Mouse (Mus musculus) heart, embryonic 11.5 days (tissue): ENCODE measurements around the gene Smco3. TPM values are rescaled to one million over a fixed set of nuclear protein-coding genes. Genes with fewer than 3 reads are reported as not detected.

ENCODE experiments used
- ATAC-seq: fragments of 200-750 bp; cut with Nextera tagmentation; replicated peaks from 2 replicates; pipeline ENCODE4 v1.8.0; 2017; ENCODE audit warnings: moderate library complexity; ENCODE audit not compliant: insufficient number of reproducible peaks, low FRiP score, low TSS enrichment
- H3K27ac ChIP-seq: fragments of 300-500 bp; sonication (generic); 2 replicates; pipeline ENCODE4 v1.5.1; 2014; ENCODE audit warnings: mild to moderate bottlenecking, low read depth, low read length
- H3K27me3 ChIP-seq: fragments of 300-500 bp; sonication (generic); 2 replicates; pipeline ENCODE4 v1.6.1; 2014; ENCODE audit warnings: mild to moderate bottlenecking, low read length, mixed read lengths; ENCODE audit not compliant: control insufficient read depth, insufficient read depth
- H3K36me3 ChIP-seq: fragments of 300-500 bp; sonication (generic); 2 replicates; pipeline ENCODE4 v1.6.1; 2014; ENCODE audit warnings: mild to moderate bottlenecking, low read length, moderate library complexity, mixed read lengths; ENCODE audit not compliant: control insufficient read depth, insufficient read depth
- H3K4me1 ChIP-seq: fragments of 300-500 bp; sonication (generic); 2 replicates; pipeline ENCODE4 v1.6.1; 2014; ENCODE audit warnings: low read length; ENCODE audit not compliant: control insufficient read depth, insufficient read depth
- H3K4me2 ChIP-seq: fragments of 300-500 bp; sonication (generic); 2 replicates; pipeline ENCODE4 v1.6.1; 2014; ENCODE audit warnings: mild to moderate bottlenecking, moderate library complexity
- H3K4me3 ChIP-seq: fragments of 300-500 bp; sonication (generic); 2 replicates; pipeline ENCODE4 v1.5.1; 2014; ENCODE audit warnings: low read depth, low read length
- H3K9ac ChIP-seq: fragments of 300-500 bp; sonication (generic); 2 replicates; pipeline ENCODE4 v1.6.1; 2014; ENCODE audit warnings: mild to moderate bottlenecking, low read depth, low read length, moderate library complexity
- H3K9me3 ChIP-seq: fragments of 300-500 bp; sonication (generic); replicated peaks from 2 replicates; pipeline ENCODE4 v1.6.1; 2016; ENCODE audit warnings: low read length; ENCODE audit not compliant: control insufficient read depth
- WGBS: fragments of 180-500 bp; shearing (Covaris S2); extraction: QIAGEN DNeasy Blood & Tissue Kit; methylation state at CpG from one replicate; pipeline ENCODE4 v1.1.7; 2014; ENCODE audit not compliant: insufficient replicate concordance; 5-methylcytosine and 5-hydroxymethylcytosine counted together
- polyA plus RNA-seq: library from polyadenylated mRNA; unstranded; fragments of >200 nt; fragmentation: Nextera tagmentation; extraction: Ambion mirVana; gene quantifications from 2 replicates; pipeline ENCODE4 v1.2.1, GENCODE M21; 2014

Gene Smco3
- polyA plus RNA-seq, 1 experiment from 2014 or later = not detected

DNA sequence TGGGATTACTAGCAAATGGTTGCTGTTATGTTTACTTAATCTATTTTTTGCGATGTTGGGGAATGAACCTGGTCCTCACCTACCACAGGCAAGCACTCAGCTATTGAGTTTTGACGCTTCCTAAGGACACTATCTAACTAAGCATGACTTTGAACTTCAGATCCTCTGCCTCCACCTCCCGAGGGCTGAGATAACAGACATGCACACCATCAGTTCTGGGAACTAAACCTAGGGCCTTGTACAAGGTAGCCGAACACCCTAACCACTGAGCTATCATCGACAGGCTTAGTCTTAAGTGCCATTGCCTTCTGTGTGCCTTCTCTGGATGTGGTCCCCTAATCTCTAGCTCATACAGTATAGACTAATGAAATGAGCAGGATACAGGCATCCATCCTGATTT lies 30.1 kb upstream of the Smco3 start:
- WGBS = 76% methylated on average over 5 of the region's 5 CpGs
- no peak for ATAC-seq
- H3K4me3 ChIP-seq = no peak overlapping the region

DNA sequence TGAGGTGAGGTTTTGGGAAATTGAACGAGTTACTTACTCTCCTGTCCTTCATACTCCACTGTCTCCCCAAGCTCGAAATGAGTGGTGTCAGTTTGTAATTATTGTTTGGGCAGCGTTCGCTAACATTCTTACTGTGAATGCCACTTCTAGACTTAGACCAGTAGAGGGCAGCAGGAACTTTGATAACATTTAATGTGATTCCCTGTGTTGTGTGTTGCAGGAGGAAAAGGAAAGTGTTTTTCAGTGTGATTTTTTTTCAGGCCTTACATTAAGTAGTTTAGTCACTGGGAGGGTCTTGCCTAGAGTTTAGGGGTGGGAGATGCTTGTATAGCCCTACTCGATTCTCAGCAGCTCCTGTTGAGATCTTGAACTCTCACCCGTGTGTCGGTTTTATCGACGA lies 25.8 kb upstream of the Smco3 start:
- no peak overlapping the region for H3K27ac ChIP-seq
- no peak for ATAC-seq
- H3K4me3 ChIP-seq = no peak overlapping the region
- H3K4me2 ChIP-seq = no peak overlapping the region
- H3K4me1 ChIP-seq = peaks cover 35% of the 10 kb centered on the region
- no peak overlapping the region for H3K9ac ChIP-seq
- no peaks in the 10 kb centered on the region for H3K27me3 ChIP-seq
- WGBS = 43% methylated on average over 9 of the region's 9 CpGs
- H3K36me3 ChIP-seq = no peaks in the 10 kb centered on the region
- H3K9me3 ChIP-seq = no peaks in the 10 kb centered on the region

More for the DNA sequence above, 30.1 kb upstream of the Smco3 start:
- Histone ChIP-seq H3K9ac (no peak overlapping the region), H3K4me1 (peaks cover 4% of the 10 kb centered on the region; the same call in 1 of the 2 replicates), H3K9me3 (no peaks in the 10 kb centered on the region), H3K27ac (no peak overlapping the region), H3K27me3 (no peaks in the 10 kb centered on the region), H3K36me3 (no peaks in the 10 kb centered on the region), H3K4me2 (no peak overlapping the region)

DNA sequence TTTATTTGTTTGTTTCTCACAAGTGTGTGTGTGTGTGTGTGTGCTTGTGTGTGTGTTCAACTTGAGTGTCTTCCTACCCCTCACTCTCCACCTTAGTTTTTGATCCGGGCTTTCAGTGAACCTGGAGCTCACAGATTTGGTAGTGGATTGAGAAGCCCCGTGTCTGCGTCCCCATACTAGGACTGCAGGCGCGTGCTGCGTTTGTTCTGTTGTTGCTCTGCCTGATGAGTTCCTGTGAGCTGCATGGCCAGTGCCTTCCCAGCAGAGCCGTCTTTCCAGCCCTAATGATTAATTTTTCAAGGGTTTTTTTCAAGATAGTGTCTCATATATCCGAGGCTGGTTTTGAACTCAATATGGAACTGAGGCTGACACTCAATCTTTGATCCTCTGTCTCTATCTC lies 23.2 kb upstream of the Smco3 start:
- Histone ChIP-seq H3K4me1 (peaks cover 41% of the 10 kb centered on the region), H3K27ac (peak overlapping the region; percentile 97), H3K4me2 (peak overlapping the region; percentile 57), H3K27me3 (no peaks in the 10 kb centered on the region), H3K4me3 (peak overlapping the region; percentile 38; the same call in 1 of the 2 replicates), H3K36me3 (no peaks in the 10 kb centered on the region), H3K9ac (no peak overlapping the region), H3K9me3 (no peaks in the 10 kb centered on the region)
- WGBS = 38% methylated on average over 8 of the region's 8 CpGs
- no peak for ATAC-seq

DNA sequence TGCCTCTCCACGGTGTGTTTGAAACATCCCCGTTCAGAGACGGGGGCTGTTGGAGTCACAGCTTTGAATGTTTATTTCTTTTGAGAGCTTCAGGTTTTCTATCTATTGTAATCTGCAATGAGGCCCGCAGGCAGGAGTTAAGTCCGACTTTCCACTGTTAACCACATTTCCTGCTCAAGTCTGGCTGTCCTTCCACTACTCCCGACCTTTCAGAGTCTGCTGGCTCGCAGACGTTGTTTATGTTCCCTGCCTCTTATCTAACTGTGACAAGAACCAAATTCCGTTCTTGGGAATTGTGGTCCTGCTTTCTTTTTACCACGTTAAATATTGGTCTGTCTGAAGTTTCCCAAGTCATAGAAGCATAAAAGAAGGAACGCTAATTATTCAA lies 22.6 kb upstream of the Smco3 start:
- WGBS = 6% methylated on average over 11 of the region's 11 CpGs
- Histone ChIP-seq H3K27me3 (no peaks in the 10 kb centered on the region), H3K9ac (peak overlapping the region; percentile 75), H3K4me1 (peaks cover 42% of the 10 kb centered on the region), H3K27ac (peak overlapping the region; percentile 97), H3K4me3 (peak overlapping the region; percentile 38), H3K4me2 (peak overlapping the region; percentile 57), H3K36me3 (no peaks in the 10 kb centered on the region), H3K9me3 (no peaks in the 10 kb centered on the region)
- peak; percentile 60 for ATAC-seq

GRCm38 (mm10) chr6:136857186-136857872 lies 22.1 kb upstream of the Smco3 start, which contains the start of gene Art4:
Art4 (minus strand) TSS chr6:136857733.
- H3K4me2 ChIP-seq = peak within 1 kb of the TSS; percentile 57
- ATAC-seq = peak; percentile 87
- H3K27ac ChIP-seq = peak within 1 kb of the TSS; percentile 97
- no peaks in the 10 kb centered on the region for H3K27me3 ChIP-seq
- peak within 1 kb of the TSS; percentile 38 for H3K4me3 ChIP-seq
- H3K4me1 ChIP-seq = peaks cover 48% of the 10 kb centered on the region
- peak within 1 kb of the TSS; percentile 75 for H3K9ac ChIP-seq
- no peaks in the 10 kb centered on the region for H3K9me3 ChIP-seq
- no peaks in the 10 kb centered on the region for H3K36me3 ChIP-seq
- WGBS = 18% methylated on average over 18 of the region's 18 CpGs

DNA sequence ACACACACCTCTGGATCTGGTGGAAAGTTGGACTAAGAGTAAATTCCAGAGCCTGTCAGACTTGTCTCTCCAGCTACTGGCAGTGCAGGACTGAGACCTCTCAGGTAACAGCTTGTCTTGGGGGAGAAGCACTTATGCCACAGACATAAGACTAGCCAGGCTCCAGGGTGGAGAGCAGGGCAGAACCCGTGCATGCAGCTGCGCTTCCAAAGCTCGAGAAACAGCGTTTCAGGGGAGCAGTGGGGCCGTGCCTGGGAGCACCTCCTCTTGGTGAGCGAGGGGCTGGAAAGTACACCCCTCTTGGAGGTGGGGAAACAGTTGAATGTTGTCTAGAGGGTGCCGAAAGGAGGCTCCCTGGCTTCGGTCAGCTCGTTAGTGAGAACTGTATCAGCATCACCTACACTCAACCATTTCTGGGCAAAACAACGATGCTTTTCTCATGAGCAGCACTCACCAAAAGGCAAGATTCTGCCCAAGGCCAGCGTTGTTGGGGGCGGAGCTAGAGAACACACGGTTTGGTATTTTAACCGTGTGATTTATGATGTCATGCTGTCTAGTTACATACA lies 20.9 kb upstream of the Smco3 start:
- peak; percentile 16 for ATAC-seq

GRCm38 (mm10) chr6:136855183-136855582 lies 19.9 kb upstream of the Smco3 start:
- peaks cover 44% of the 10 kb centered on the region for H3K4me1 ChIP-seq
- H3K9ac ChIP-seq = no peak overlapping the region; the same call in 1 of the 2 replicates
- no peak for ATAC-seq
- 61% methylated on average over 2 of the region's 2 CpGs for WGBS
- H3K27me3 ChIP-seq = no peaks in the 10 kb centered on the region
- H3K36me3 ChIP-seq = no peaks in the 10 kb centered on the region
- H3K27ac ChIP-seq = no peak overlapping the region
- peak overlapping the region; percentile 57 for H3K4me2 ChIP-seq
- no peaks in the 10 kb centered on the region for H3K9me3 ChIP-seq
- peak overlapping the region; percentile 38 for H3K4me3 ChIP-seq

More for the DNA sequence above, 20.9 kb upstream of the Smco3 start:
- H3K27me3 ChIP-seq = no peaks in the 10 kb centered on the region
- H3K9me3 ChIP-seq = no peaks in the 10 kb centered on the region
- H3K4me1 ChIP-seq = peaks cover 48% of the 10 kb centered on the region
- H3K36me3 ChIP-seq = no peaks in the 10 kb centered on the region
- peak overlapping the region; percentile 38 for H3K4me3 ChIP-seq
- peak overlapping the region; percentile 58 for H3K9ac ChIP-seq
- H3K4me2 ChIP-seq = peak overlapping the region; percentile 57
- WGBS = 26% methylated on average over 14 of the region's 14 CpGs
- H3K27ac ChIP-seq = peak overlapping the region; percentile 77

GRCm38 (mm10) chr6:136854361-136854781 lies 19.1 kb upstream of the Smco3 start:
- no peaks in the 10 kb centered on the region for H3K27me3 ChIP-seq
- H3K9me3 ChIP-seq = no peaks in the 10 kb centered on the region
- H3K36me3 ChIP-seq = no peaks in the 10 kb centered on the region
- 77% methylated on average over 11 of the region's 11 CpGs for WGBS
- peaks cover 38% of the 10 kb centered on the region for H3K4me1 ChIP-seq
- no peak overlapping the region for H3K27ac ChIP-seq
- H3K4me2 ChIP-seq = peak overlapping the region; percentile 57
- no peak overlapping the region for H3K9ac ChIP-seq
- H3K4me3 ChIP-seq = no peak overlapping the region
- no peak for ATAC-seq
